Mouse (Mus musculus): Measurements from ENCODE around the gene Amy2a2.
"Not testable (repeated sequence)": the region's sequence is repeated elsewhere in the genome, so short reads cannot be mapped to it uniquely, and the experiment has no call there.

- not testable (repeated sequence) for TF ChIP-seq EP300, CTCF (IDR thresholded peaks at IDR 0.05; ENCODE audit: low read depth)
These were observed 32.5 kb downstream of the Amy2a2 start, which contains the start of gene Amy2a3 for GRCm38 (mm10) chr3:113323952-113324351.
